7 mouse cellular contexts compared by ENCODE assay signal in genomic region chr3:94785958-94786357, GRCm38 (mm10). TPM values are rescaled to one million over a fixed set of nuclear protein-coding genes. Genes with fewer than 3 reads are reported as not detected.
DNase-seq lines count a peak whose midpoint lies in the region; ATAC-seq and TF ChIP-seq lines count a peak whose summit lies in the region.

No protein-coding gene starts in this region.

- peak overlapping the region; percentile 63 for H3K4me3 ChIP-seq in forebrain, embryonic 10.5 days
- peak overlapping the region; percentile 53 for H3K4me3 ChIP-seq in limb, embryonic 14.5 days (replicated peaks; ENCODE audit: low read length)

- peak overlapping the region; percentile 89 for H3K27ac ChIP-seq in forebrain, embryonic 10.5 days
- no peak overlapping the region for H3K27ac ChIP-seq in limb, embryonic 14.5 days (replicated peaks; ENCODE audit: low read depth, low read length)

- peaks cover 48% of the 10 kb centered on the region for H3K4me1 ChIP-seq in forebrain, embryonic 10.5 days
- peaks cover 12% of the 10 kb centered on the region; the same call in 1 of the 2 replicates for H3K4me1 ChIP-seq in limb, embryonic 14.5 days (ENCODE audit: control insufficient read depth, insufficient read depth, low read length)

- DNase-seq in right cerebral cortex, postnatal 14 days: peak; percentile 34
- no peak for DNase-seq in right cerebral cortex, postnatal 4 days
- DNase-seq in forebrain, embryonic 10.5 days (ENCODE audit: extremely low spot score, low spot score): no peak
- DNase-seq in limb, embryonic 14.5 days (ENCODE audit: low spot score): no peak
- peak; percentile 3 for DNase-seq in splenic B cell, adult 2 months (ENCODE audit: low read depth, low spot score)
- DNase-seq in urinary bladder, postnatal 36 days (ENCODE audit: low spot score in 2 of 2): no peak
- no peak for DNase-seq in right cerebral cortex, adult 2 months (ENCODE audit: low spot score in 2 of 2)

- TF ChIP-seq POLR2A in limb, embryonic 14.5 days (IDR thresholded peaks at IDR 0.05; ENCODE audit: borderline replicate concordance, extremely low read depth, insufficient read depth, insufficient read length): no peak

- peaks cover 42% of the 10 kb centered on the region for H3K27me3 ChIP-seq in forebrain, embryonic 10.5 days (ENCODE audit: poor library complexity, severe bottlenecking)
- no peaks in the 10 kb centered on the region for H3K27me3 ChIP-seq in limb, embryonic 14.5 days (ENCODE audit: control insufficient read depth, insufficient read depth, low read length)
- no peaks in the 10 kb centered on the region for H3K27me3 ChIP-seq in splenic B cell, adult 2 months (ENCODE audit: control insufficient read depth, insufficient read depth, low read length, poor library complexity, severe bottlenecking)

- no peaks in the 10 kb centered on the region for H3K36me3 ChIP-seq in forebrain, embryonic 10.5 days (replicated peaks)
- H3K36me3 ChIP-seq in limb, embryonic 14.5 days (ENCODE audit: control insufficient read depth, insufficient read depth, low read length): no peaks in the 10 kb centered on the region
- no peaks in the 10 kb centered on the region for H3K36me3 ChIP-seq in splenic B cell, adult 2 months (ENCODE audit: control insufficient read depth, insufficient read depth, low read length, poor library complexity, severe bottlenecking)

- H3K9me3 ChIP-seq in forebrain, embryonic 10.5 days: no peaks in the 10 kb centered on the region
- H3K9me3 ChIP-seq in limb, embryonic 14.5 days (ENCODE audit: control insufficient read depth, low read length): no peaks in the 10 kb centered on the region

- no peak; the same call in 1 of the 2 replicates for ATAC-seq in limb, embryonic 14.5 days (ENCODE audit: low FRiP score, low read depth)

- 0 out of 2 replicates have a peak overlapping the region, but pooled peaks have one; percentile 31 for H3K9ac ChIP-seq in limb, embryonic 14.5 days (ENCODE audit: low read depth, low read length, severe bottlenecking)

- under 1% methylated on average over 14 of the region's 14 CpGs for WGBS in forebrain, embryonic 10.5 days
- WGBS in limb, embryonic 14.5 days: 2% methylated on average over 13 of the region's 14 CpGs

- H3K4me2 ChIP-seq in limb, embryonic 14.5 days (replicated peaks; ENCODE audit: low read depth, low read length, severe bottlenecking): peak overlapping the region; percentile 82

RNA-seq across cellular contexts. Expression of gene Cgn, which starts 0.3 kb away (rescaled TPM):
- 9.1 and 10.3 TPM in 2 replicates for polyA plus RNA-seq in forebrain, embryonic 10.5 days (2016; fragmentation: Nextera tagmentation; extraction: Ambion mirVana)
- polyA plus RNA-seq in limb, embryonic 14.5 days (2012; rRNA removed): 3.4 and 4.6 TPM in 2 replicates
- 7.5 and 8.0 TPM in 2 replicates for polyA plus RNA-seq in limb, embryonic 14.5 days (2014; fragmentation: Nextera tagmentation; extraction: Ambion mirVana)

RNA-seq across cellular contexts. Expression of gene Pogz, which starts 51.4 kb away (rescaled TPM):
- 18.5 and 20.3 TPM in 2 replicates for polyA plus RNA-seq in forebrain, embryonic 10.5 days (2016; fragmentation: Nextera tagmentation; extraction: Ambion mirVana)
- polyA plus RNA-seq in limb, embryonic 14.5 days (2012; rRNA removed): 45.8 and 60.1 TPM in 2 replicates
- 19.6 and 20.7 TPM in 2 replicates for polyA plus RNA-seq in limb, embryonic 14.5 days (2014; fragmentation: Nextera tagmentation; extraction: Ambion mirVana)

Comparison
In these comparisons a context has a peak if more than half of its experiments do, and no peak if none do; other contexts are left out.
1. DNase-seq: peak in right cerebral cortex, postnatal 14 days (single experiment) and splenic B cell, adult 2 months (single experiment); none in right cerebral cortex, postnatal 4 days (single experiment), forebrain, embryonic 10.5 days (single experiment), limb, embryonic 14.5 days (single experiment), urinary bladder, postnatal 36 days (0 of 2) and right cerebral cortex, adult 2 months (0 of 2).